Mouse (Mus musculus) hindbrain, embryonic 11.5 days (tissue): ENCODE measurements at regions not wholly inside any gene's neighbourhood (a gene's known extent, or its start where the extent isn't known, plus 50 kb on each side); places are given as distances from the start of the nearest gene placed in this dataset.

Experiments used
- ATAC-seq: fragments of 200-750 bp; cut with Nextera tagmentation; 2 replicates; pipeline ENCODE4 v1.8.0; 2017; ENCODE audit warnings: mild to moderate bottlenecking, moderate TSS enrichment, moderate library complexity; ENCODE audit not compliant: low FRiP score
- DNase-seq: peaks from one replicate; pipeline ENCODE4 v3.0.0-alpha.2; 2015; ENCODE audit warnings: low spot score
- H3K27ac ChIP-seq: fragments of 300-500 bp; sonication (generic); 2 replicates; pipeline ENCODE4 v1.5.1; 2014; ENCODE audit warnings: mild to moderate bottlenecking, low read depth, low read length
- H3K27me3 ChIP-seq: fragments of 300-500 bp; sonication (generic); 2 replicates; pipeline ENCODE4 v1.6.1; 2014; ENCODE audit warnings: mild to moderate bottlenecking, low read length, moderate library complexity, mixed read lengths; ENCODE audit not compliant: control insufficient read depth, insufficient read depth
- H3K36me3 ChIP-seq: fragments of 300-500 bp; sonication (generic); 2 replicates; pipeline ENCODE4 v1.6.1; 2014; ENCODE audit warnings: mild to moderate bottlenecking, low read length, moderate library complexity, mixed read lengths; ENCODE audit not compliant: control insufficient read depth, insufficient read depth
- H3K4me1 ChIP-seq: fragments of 300-500 bp; sonication (generic); replicated peaks from 2 replicates; pipeline ENCODE4 v1.6.1; 2014; ENCODE audit warnings: low read length, mixed read lengths; ENCODE audit not compliant: control insufficient read depth, insufficient read depth
- H3K4me2 ChIP-seq: fragments of 300-500 bp; sonication (generic); replicated peaks from 2 replicates; pipeline ENCODE4 v1.6.1; 2014; ENCODE audit warnings: mild to moderate bottlenecking, low read depth, low read length
- H3K4me3 ChIP-seq: fragments of 300-500 bp; sonication (generic); 2 replicates; pipeline ENCODE4 v1.5.1; 2014; ENCODE audit warnings: low read depth, low read length
- H3K9ac ChIP-seq: fragments of 300-500 bp; sonication (generic); 2 replicates; pipeline ENCODE4 v1.6.1; 2014; ENCODE audit warnings: low read depth, low read length
- H3K9me3 ChIP-seq: fragments of 300-500 bp; sonication (generic); 2 replicates; pipeline ENCODE4 v1.6.1; 2016; ENCODE audit warnings: low read length; ENCODE audit not compliant: control insufficient read depth
- WGBS: fragments of 180-500 bp; shearing (Covaris S2); extraction: QIAGEN DNeasy Blood & Tissue Kit; methylation state at CpG from one replicate; pipeline ENCODE4 v1.1.7; 2014; 5-methylcytosine and 5-hydroxymethylcytosine counted together

- no peak overlapping the region for H3K4me3 ChIP-seq
- no peaks in the 10 kb centered on the region for H3K36me3 ChIP-seq
- no peaks in the 10 kb centered on the region for H3K9me3 ChIP-seq
- no peak for ATAC-seq
- no peak overlapping the region for H3K9ac ChIP-seq
- H3K4me2 ChIP-seq = no peak overlapping the region
- H3K27me3 ChIP-seq = no peaks in the 10 kb centered on the region
- no peaks in the 10 kb centered on the region for H3K4me1 ChIP-seq
- H3K27ac ChIP-seq = no peak overlapping the region
- no peak for DNase-seq
- WGBS = 68% methylated on average over 2 of the region's 2 CpGs
Measured at GRCm38 (mm10) chr3:41213533-41213932, 130.7 kb upstream of the Pgrmc2 start.

GRCm38 (mm10) chr3:41210333-41210732 lies 127.5 kb upstream of the Pgrmc2 start:
- Histone ChIP-seq H3K27ac (no peak overlapping the region), H3K9ac (no peak overlapping the region), H3K4me1 (no peaks in the 10 kb centered on the region), H3K9me3 (no peaks in the 10 kb centered on the region), H3K4me2 (no peak overlapping the region), H3K27me3 (no peaks in the 10 kb centered on the region), H3K36me3 (no peaks in the 10 kb centered on the region), H3K4me3 (no peak overlapping the region)
- DNase-seq = no peak
- WGBS = 81% methylated on average over 7 of the region's 7 CpGs
- ATAC-seq = no peak

- Histone ChIP-seq H3K27me3 (no peaks in the 10 kb centered on the region), H3K4me3 (no peak overlapping the region), H3K36me3 (no peaks in the 10 kb centered on the region), H3K9ac (no peak overlapping the region), H3K4me1 (no peaks in the 10 kb centered on the region), H3K27ac (no peak overlapping the region), H3K9me3 (no peaks in the 10 kb centered on the region), H3K4me2 (no peak overlapping the region)
- 81% methylated on average over 13 of the region's 13 CpGs for WGBS
- ATAC-seq (no peak), DNase-seq (no peak)
Measured at GRCm38 (mm10) chr3:41202895-41203294, 120.0 kb upstream of the Pgrmc2 start.

GRCm38 (mm10) chr3:41201782-41202181 lies 118.9 kb upstream of the Pgrmc2 start:
- no peaks in the 10 kb centered on the region for H3K4me1 ChIP-seq
- no peak overlapping the region for H3K4me2 ChIP-seq
- H3K27ac ChIP-seq = no peak overlapping the region
- H3K9me3 ChIP-seq = no peaks in the 10 kb centered on the region
- no peak overlapping the region for H3K4me3 ChIP-seq
- no peak overlapping the region for H3K9ac ChIP-seq
- ATAC-seq = no peak
- DNase-seq = no peak
- no peaks in the 10 kb centered on the region for H3K27me3 ChIP-seq
- H3K36me3 ChIP-seq = no peaks in the 10 kb centered on the region
- 39% methylated on average over 4 of the region's 4 CpGs for WGBS

- H3K4me1 ChIP-seq = no peaks in the 10 kb centered on the region
- no peak overlapping the region for H3K9ac ChIP-seq
- no peak for DNase-seq
- no peak overlapping the region for H3K27ac ChIP-seq
- 93% methylated on average over 5 of the region's 5 CpGs for WGBS
- H3K9me3 ChIP-seq = no peaks in the 10 kb centered on the region
- H3K27me3 ChIP-seq = no peaks in the 10 kb centered on the region
- H3K4me2 ChIP-seq = no peak overlapping the region
- ATAC-seq = no peak
- H3K36me3 ChIP-seq = no peaks in the 10 kb centered on the region
- no peak overlapping the region for H3K4me3 ChIP-seq
Measured at GRCm38 (mm10) chr3:41200026-41200425, 117.2 kb upstream of the Pgrmc2 start.

GRCm38 (mm10) chr3:41198216-41198976 lies 115.5 kb upstream of the Pgrmc2 start:
- Histone ChIP-seq H3K4me1 (peaks cover 4% of the 10 kb centered on the region; the same call in 1 of the 2 replicates), H3K9me3 (no peaks in the 10 kb centered on the region), H3K4me2 (no peak overlapping the region), H3K36me3 (no peaks in the 10 kb centered on the region), H3K9ac (no peak overlapping the region), H3K27me3 (no peaks in the 10 kb centered on the region), H3K4me3 (no peak overlapping the region), H3K27ac (no peak overlapping the region)
- ATAC-seq (no peak), DNase-seq (no peak)
- WGBS = 91% methylated on average over 15 of the region's 15 CpGs

- DNase-seq = no peak
- Histone ChIP-seq H3K9ac (no peak overlapping the region), H3K9me3 (no peaks in the 10 kb centered on the region), H3K27me3 (no peaks in the 10 kb centered on the region), H3K4me2 (no peak overlapping the region), H3K4me3 (no peak overlapping the region), H3K4me1 (peaks cover 4% of the 10 kb centered on the region; the same call in 1 of the 2 replicates), H3K36me3 (no peaks in the 10 kb centered on the region), H3K27ac (no peak overlapping the region)
- 70% methylated on average over 7 of the region's 7 CpGs for WGBS
- ATAC-seq = peak; percentile 27; the same call in 1 of the 2 replicates
Measured at GRCm38 (mm10) chr3:41195113-41195975, 112.5 kb upstream of the Pgrmc2 start.

- Histone ChIP-seq H3K27ac (no peak overlapping the region), H3K9ac (no peak overlapping the region), H3K36me3 (no peaks in the 10 kb centered on the region), H3K4me1 (peaks cover 4% of the 10 kb centered on the region; the same call in 1 of the 2 replicates), H3K27me3 (no peaks in the 10 kb centered on the region), H3K9me3 (no peaks in the 10 kb centered on the region), H3K4me2 (no peak overlapping the region), H3K4me3 (no peak overlapping the region)
- peak; percentile 25; the same call in 1 of the 2 replicates for ATAC-seq
- peak; percentile 12 for DNase-seq
- WGBS = 64% methylated on average over 9 of the region's 9 CpGs
Measured at GRCm38 (mm10) chr3:41194311-41195112, 111.7 kb upstream of the Pgrmc2 start.
